Mouse (Mus musculus) liver, embryonic 12.5 days (tissue): ENCODE measurements around the gene Gse1. TPM values are rescaled to one million over a fixed set of nuclear protein-coding genes. Genes with fewer than 3 reads are reported as not detected.

Source experiments
- ATAC-seq: fragments of 200-750 bp; cut with Nextera tagmentation; 2 replicates; pipeline ENCODE4 v1.8.0; 2017; ENCODE audit warnings: moderate number of reproducible peaks, mild to moderate bottlenecking, moderate library complexity
- H3K27ac ChIP-seq: fragments of 300-500 bp; sonication (generic); 2 replicates; pipeline ENCODE4 v1.5.1; 2016; ENCODE audit warnings: mild to moderate bottlenecking
- H3K27me3 ChIP-seq: fragments of 300-500 bp; sonication (generic); replicated peaks from 2 replicates; pipeline ENCODE4 v1.6.1; 2016; ENCODE audit warnings: mild to moderate bottlenecking, moderate library complexity
- H3K36me3 ChIP-seq: fragments of 300-500 bp; sonication (generic); 2 replicates; pipeline ENCODE4 v1.6.1; 2016; ENCODE audit warnings: mild to moderate bottlenecking, moderate library complexity
- H3K4me1 ChIP-seq: fragments of 300-500 bp; sonication (generic); 2 replicates; pipeline ENCODE4 v1.6.1; 2016
- H3K4me2 ChIP-seq: fragments of 300-500 bp; sonication (generic); 2 replicates; pipeline ENCODE4 v1.6.1; 2016; ENCODE audit warnings: mild to moderate bottlenecking, moderate library complexity
- H3K4me3 ChIP-seq: fragments of 300-500 bp; sonication (generic); 2 replicates; pipeline ENCODE4 v1.5.1; 2016; ENCODE audit warnings: mild to moderate bottlenecking, moderate library complexity
- H3K9ac ChIP-seq: fragments of 300-500 bp; sonication (generic); 2 replicates; pipeline ENCODE4 v1.6.1; 2016; ENCODE audit warnings: mild to moderate bottlenecking, moderate library complexity
- H3K9me3 ChIP-seq: fragments of 300-500 bp; sonication (generic); replicated peaks from 2 replicates; pipeline ENCODE4 v1.6.1; 2016; ENCODE audit warnings: mild to moderate bottlenecking, moderate library complexity
- WGBS: fragments of 180-500 bp; shearing (Covaris S2); methylation state at CpG from one replicate; pipeline ENCODE4 v1.1.7; 2016; ENCODE audit not compliant: insufficient replicate concordance; 5-methylcytosine and 5-hydroxymethylcytosine counted together
- polyA plus RNA-seq: library from polyadenylated mRNA; unstranded; fragments of >200 nt; fragmentation: Nextera tagmentation; extraction: Ambion mirVana; gene quantifications from 2 replicates; pipeline ENCODE4 v1.2.1, GENCODE M21; 2016

Gene Gse1
- polyA plus RNA-seq, 1 experiment from 2014 or later = 15.9 TPM

- H3K27ac ChIP-seq = no peak overlapping the region
- H3K36me3 ChIP-seq = no peaks in the 10 kb centered on the region
- H3K9ac ChIP-seq = no peak overlapping the region
- H3K9me3 ChIP-seq = no peaks in the 10 kb centered on the region
- H3K4me2 ChIP-seq = no peak overlapping the region
- H3K27me3 ChIP-seq = 0 out of 2 replicates have a peak, but pooled peaks cover 9% of the 10 kb centered on the region
- peaks cover 12% of the 10 kb centered on the region for H3K4me1 ChIP-seq
- 79% methylated on average over 21 of the region's 21 CpGs for WGBS
- ATAC-seq = no peak
- no peak overlapping the region for H3K4me3 ChIP-seq
These were observed 163.6 kb downstream of the Gse1 start for GRCm38 (mm10) chr8:120391856-120392255.

GRCm38 (mm10) chr8:120393085-120393484 is 164.8 kb downstream of the Gse1 start:
- no peaks in the 10 kb centered on the region for H3K9me3 ChIP-seq
- H3K4me1 ChIP-seq = peaks cover 19% of the 10 kb centered on the region
- ATAC-seq = no peak
- no peak overlapping the region for H3K4me2 ChIP-seq
- H3K27me3 ChIP-seq = 0 out of 2 replicates have a peak, but pooled peaks cover 21% of the 10 kb centered on the region
- no peaks in the 10 kb centered on the region for H3K36me3 ChIP-seq
- no peak overlapping the region for H3K27ac ChIP-seq
- no peak overlapping the region for H3K4me3 ChIP-seq
- no peak overlapping the region for H3K9ac ChIP-seq
- WGBS = 81% methylated on average over 11 of the region's 11 CpGs

GRCm38 (mm10) chr8:120393871-120394275 is 165.6 kb downstream of the Gse1 start:
- H3K9ac ChIP-seq = no peak overlapping the region
- no peak overlapping the region for H3K4me2 ChIP-seq
- WGBS = 74% methylated on average over 9 of the region's 9 CpGs
- peak overlapping the region; percentile 23; the same call in 1 of the 2 replicates for H3K27ac ChIP-seq
- H3K27me3 ChIP-seq = 0 out of 2 replicates have a peak, but pooled peaks cover 26% of the 10 kb centered on the region
- H3K4me3 ChIP-seq = no peak overlapping the region
- no peaks in the 10 kb centered on the region for H3K9me3 ChIP-seq
- H3K36me3 ChIP-seq = no peaks in the 10 kb centered on the region
- H3K4me1 ChIP-seq = peaks cover 19% of the 10 kb centered on the region
- ATAC-seq = no peak

- peaks cover 17% of the 10 kb centered on the region for H3K4me1 ChIP-seq
- 79% methylated on average over 3 of the region's 3 CpGs for WGBS
- ATAC-seq = no peak
These were observed 167.6 kb downstream of the Gse1 start for GRCm38 (mm10) chr8:120395892-120396291.

GRCm38 (mm10) chr8:120396756-120397155 is 168.5 kb downstream of the Gse1 start:
- H3K36me3 ChIP-seq = no peaks in the 10 kb centered on the region
- H3K9me3 ChIP-seq = no peaks in the 10 kb centered on the region
- ATAC-seq = no peak
- no peak overlapping the region for H3K4me2 ChIP-seq
- 54% methylated on average over 3 of the region's 3 CpGs for WGBS
- no peak overlapping the region for H3K4me3 ChIP-seq
- no peak overlapping the region for H3K27ac ChIP-seq
- H3K4me1 ChIP-seq = peaks cover 24% of the 10 kb centered on the region
- H3K9ac ChIP-seq = no peak overlapping the region
- H3K27me3 ChIP-seq = peaks cover 44% of the 10 kb centered on the region

More at GRCm38 (mm10) chr8:120395892-120396291, 167.6 kb downstream of the Gse1 start:
- no peak overlapping the region for H3K9ac ChIP-seq
- H3K27me3 ChIP-seq = peaks cover 42% of the 10 kb centered on the region
- H3K36me3 ChIP-seq = no peaks in the 10 kb centered on the region
- no peaks in the 10 kb centered on the region for H3K9me3 ChIP-seq
- no peak overlapping the region for H3K27ac ChIP-seq
- H3K4me2 ChIP-seq = no peak overlapping the region
- no peak overlapping the region for H3K4me3 ChIP-seq

- Histone ChIP-seq H3K4me2 (no peak overlapping the region), H3K36me3 (no peaks in the 10 kb centered on the region), H3K4me3 (no peak overlapping the region), H3K9ac (no peak overlapping the region), H3K27me3 (peaks cover 44% of the 10 kb centered on the region), H3K4me1 (peaks cover 33% of the 10 kb centered on the region), H3K9me3 (no peaks in the 10 kb centered on the region), H3K27ac (no peak overlapping the region)
- 56% methylated on average over 15 of the region's 15 CpGs for WGBS
- 0 out of 2 replicates have a peak, but pooled peaks have one; percentile 21 for ATAC-seq
These were observed 169.5 kb downstream of the Gse1 start for GRCm38 (mm10) chr8:120397444-120398411.

- no peaks in the 10 kb centered on the region for H3K9me3 ChIP-seq
- no peak overlapping the region for H3K27ac ChIP-seq
- H3K27me3 ChIP-seq = peaks cover 44% of the 10 kb centered on the region
- no peak overlapping the region for H3K9ac ChIP-seq
- no peak for ATAC-seq
- H3K4me1 ChIP-seq = peaks cover 47% of the 10 kb centered on the region
- no peak overlapping the region for H3K4me3 ChIP-seq
- H3K4me2 ChIP-seq = no peak overlapping the region
- H3K36me3 ChIP-seq = no peaks in the 10 kb centered on the region
- WGBS = 75% methylated on average over 33 of the region's 33 CpGs
These were observed 171.1 kb downstream of the Gse1 start for GRCm38 (mm10) chr8:120399212-120399934.

- no peak overlapping the region for H3K9ac ChIP-seq
- H3K4me2 ChIP-seq = no peak overlapping the region
- no peaks in the 10 kb centered on the region for H3K36me3 ChIP-seq
- H3K27me3 ChIP-seq = peaks cover 49% of the 10 kb centered on the region
- H3K4me3 ChIP-seq = no peak overlapping the region
- WGBS = 85% methylated on average over 2 of the region's 2 CpGs
- peaks cover 63% of the 10 kb centered on the region for H3K4me1 ChIP-seq
- ATAC-seq = no peak
- H3K27ac ChIP-seq = no peak overlapping the region
- H3K9me3 ChIP-seq = no peaks in the 10 kb centered on the region
These were observed 173.0 kb downstream of the Gse1 start for GRCm38 (mm10) chr8:120401216-120401615.

GRCm38 (mm10) chr8:120401712-120402111 is 173.5 kb downstream of the Gse1 start:
- 36% methylated on average over 7 of the region's 7 CpGs for WGBS
- Histone ChIP-seq H3K9me3 (no peaks in the 10 kb centered on the region), H3K27ac (no peak overlapping the region), H3K9ac (peak overlapping the region; percentile 15; the same call in 1 of the 2 replicates), H3K4me1 (peaks cover 67% of the 10 kb centered on the region), H3K36me3 (no peaks in the 10 kb centered on the region), H3K27me3 (peaks cover 50% of the 10 kb centered on the region), H3K4me3 (no peak overlapping the region), H3K4me2 (no peak overlapping the region)
- ATAC-seq = peak; percentile 42; the same call in 1 of the 2 replicates

GRCm38 (mm10) chr8:120403606-120404269 is 175.5 kb downstream of the Gse1 start:
- H3K4me2 ChIP-seq = no peak overlapping the region
- no peaks in the 10 kb centered on the region for H3K9me3 ChIP-seq
- 54% methylated on average over 7 of the region's 7 CpGs for WGBS
- ATAC-seq = no peak
- H3K36me3 ChIP-seq = no peaks in the 10 kb centered on the region
- no peak overlapping the region for H3K4me3 ChIP-seq
- H3K27ac ChIP-seq = no peak overlapping the region
- H3K9ac ChIP-seq = no peak overlapping the region
- peaks cover 75% of the 10 kb centered on the region for H3K4me1 ChIP-seq
- H3K27me3 ChIP-seq = peaks cover 37% of the 10 kb centered on the region

- H3K27ac ChIP-seq = no peak overlapping the region
- H3K4me1 ChIP-seq = peaks cover 84% of the 10 kb centered on the region
- 49% methylated on average over 7 of the region's 7 CpGs for WGBS
- H3K27me3 ChIP-seq = peaks cover 32% of the 10 kb centered on the region
- no peaks in the 10 kb centered on the region for H3K9me3 ChIP-seq
- no peak overlapping the region for H3K4me3 ChIP-seq
- H3K36me3 ChIP-seq = no peaks in the 10 kb centered on the region
- H3K4me2 ChIP-seq = no peak overlapping the region
- ATAC-seq = peak; percentile 29; the same call in 1 of the 2 replicates
- H3K9ac ChIP-seq = 0 out of 2 replicates have a peak overlapping the region, but pooled peaks have one; percentile 10
These were observed 176.4 kb downstream of the Gse1 start for GRCm38 (mm10) chr8:120404609-120405036.
